Mouse (Mus musculus) T-cell, adult 2 months (primary cell): ENCODE measurements around the gene Timp4.
"Not testable (repeated sequence)": the region's sequence is repeated elsewhere in the genome, so short reads cannot be mapped to it uniquely, and the experiment has no call there.

Experiments
- DNase-seq: peaks from one replicate; pipeline ENCODE4 v3.0.0; 2022; ENCODE audit warnings: low spot score

The Timp4 gene

GRCm38 (mm10) chr6:115251531-115251985 lies 447 bp downstream of the Timp4 start:
- DNase-seq: no peak

- no peak for DNase-seq
Measured at GRCm38 (mm10) chr6:115245500-115246058, 6.4 kb downstream of the Timp4 start.

- no peak for DNase-seq
Measured at GRCm38 (mm10) chr6:115244222-115244621, 7.8 kb downstream of the Timp4 start.

- DNase-seq: no peak
Measured at GRCm38 (mm10) chr6:115241939-115242338, 10.1 kb downstream of the Timp4 start.

GRCm38 (mm10) chr6:115241131-115241699 lies 10.8 kb downstream of the Timp4 start:
- no peak for DNase-seq

- not testable (repeated sequence) for DNase-seq
Measured at GRCm38 (mm10) chr6:115240431-115240830, 11.6 kb downstream of the Timp4 start.

GRCm38 (mm10) chr6:115239335-115239734 lies 12.7 kb downstream of the Timp4 start:
- DNase-seq: no peak

GRCm38 (mm10) chr6:115238031-115239027 lies 13.7 kb downstream of the Timp4 start:
- no peak for DNase-seq

- no peak for DNase-seq
Measured at GRCm38 (mm10) chr6:115232562-115232961, 19.4 kb downstream of the Timp4 start.

GRCm38 (mm10) chr6:115231836-115232235 lies 20.2 kb downstream of the Timp4 start:
- no peak for DNase-seq

- DNase-seq: no peak
Measured at GRCm38 (mm10) chr6:115230557-115230956, 21.4 kb downstream of the Timp4 start.

- DNase-seq: peak; percentile 49
Measured at GRCm38 (mm10) chr6:115227529-115227928, 24.5 kb downstream of the Timp4 start.

GRCm38 (mm10) chr6:115227043-115227442 lies 25.0 kb downstream of the Timp4 start, which contains the start of gene Gm17482:
Gm17482 (plus strand) TSS chr6:115227343.
- no peak for DNase-seq

- no peak for DNase-seq
Measured at GRCm38 (mm10) chr6:115225519-115225918, 26.5 kb downstream of the Timp4 start.

- no peak for DNase-seq
Measured at GRCm38 (mm10) chr6:115221215-115221641, 30.8 kb downstream of the Timp4 start.

- DNase-seq: no peak
Measured at GRCm38 (mm10) chr6:115213129-115213528, 38.9 kb downstream of the Timp4 start.

GRCm38 (mm10) chr6:115212132-115212903 lies 39.7 kb downstream of the Timp4 start:
- DNase-seq: no peak

GRCm38 (mm10) chr6:115210820-115211219 lies 41.2 kb downstream of the Timp4 start:
- DNase-seq: no peak

GRCm38 (mm10) chr6:115210187-115210586 lies 41.8 kb downstream of the Timp4 start:
- no peak for DNase-seq

GRCm38 (mm10) chr6:115203029-115203428 lies 49.0 kb downstream of the Timp4 start:
- no peak for DNase-seq

- DNase-seq: no peak
Measured at GRCm38 (mm10) chr6:115200753-115201152, 51.3 kb downstream of the Timp4 start.
